Mouse (Mus musculus): ENCODE measurements around the gene Msx2. TPM values are rescaled to one million over a fixed set of nuclear protein-coding genes. Genes with fewer than 3 reads are reported as not detected.

Msx2 gene
- total and polyA plus RNA-seq, 2 experiments from 2014 or later, result 0.71 TPM

DNA sequence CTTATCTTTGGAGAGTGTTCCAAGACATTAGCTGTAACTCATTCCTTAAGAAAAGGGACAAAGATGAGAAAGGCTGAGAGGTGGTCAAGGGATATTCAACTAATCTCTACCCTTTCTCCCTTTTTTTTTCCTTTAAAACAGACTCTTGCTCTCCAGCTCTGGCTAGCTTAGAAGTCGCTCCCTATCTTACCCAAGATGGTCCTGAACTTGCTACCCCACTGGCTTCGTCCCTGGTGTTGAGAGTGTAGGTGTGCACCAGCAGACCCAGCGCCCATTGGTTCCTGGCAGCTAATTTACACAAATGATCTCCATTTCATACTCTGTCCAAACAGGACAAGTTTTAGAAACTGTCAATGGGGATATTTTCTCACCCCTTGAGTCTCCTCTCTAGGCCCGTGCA is 417 bp upstream of the Msx2 start:
- H3K36me3 ChIP-seq (ENCODE audit: insufficient read depth), result no peaks in the 10 kb centered on the region
- no peak overlapping the region for H3K27ac ChIP-seq (ENCODE audit: low read depth, low read length)
- DNase-seq (no peak), ATAC-seq (no peak)
- H3K27me3 ChIP-seq (ENCODE audit: insufficient read depth, low read length), result peaks cover 81% of the 10 kb centered on the region
- no peak overlapping the region for H3K9ac ChIP-seq
- H3K4me1 ChIP-seq (ENCODE audit: insufficient read depth), result no peaks in the 10 kb centered on the region
- no peak overlapping the region for H3K4me2 ChIP-seq (ENCODE audit: low read depth)
- 12% methylated on average over 4 of the region's 4 CpGs for WGBS
- no peak for TF ChIP-seq CTCF (IDR thresholded peaks at IDR 0.05; ENCODE audit: low read depth)
- no peaks in the 10 kb centered on the region for H3K9me3 ChIP-seq (ENCODE audit: low read length)
- no peak overlapping the region for H3K4me3 ChIP-seq (ENCODE audit: low read depth, low read length)

DNA sequence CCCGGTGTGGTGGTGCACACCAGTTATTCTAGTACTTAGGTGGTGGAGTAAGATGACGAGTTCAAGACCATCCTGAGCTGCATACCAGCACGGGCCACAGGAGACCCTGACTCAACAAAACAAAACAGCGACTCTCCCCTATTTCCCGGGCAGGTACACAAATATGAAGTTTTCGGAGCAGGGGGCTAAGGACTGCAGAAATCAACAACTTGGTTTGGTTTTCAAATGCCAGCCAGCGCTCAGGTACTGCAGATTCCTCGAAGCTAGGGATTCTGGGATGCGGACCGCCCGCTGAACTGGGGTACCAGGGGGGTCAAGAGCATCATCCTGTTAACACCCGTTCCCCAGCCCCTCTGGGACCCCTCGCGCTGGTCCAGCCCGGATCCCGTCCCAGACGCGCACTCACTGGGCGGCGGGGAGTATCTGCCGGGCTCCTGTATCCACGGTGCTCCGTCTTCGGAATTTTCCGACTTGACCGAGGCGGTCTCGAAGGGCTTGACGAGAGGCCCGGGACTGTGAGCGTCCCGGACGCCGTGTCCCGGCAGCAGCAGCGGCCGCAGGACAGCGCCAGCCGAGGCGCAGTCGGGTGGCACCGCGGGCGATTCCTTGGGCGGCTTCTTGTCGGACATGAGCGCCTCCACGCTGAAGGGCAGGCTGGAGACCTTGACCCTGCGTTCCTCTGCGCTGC is 804 bp downstream of the Msx2 start:
- peaks cover 83% of the 10 kb centered on the region for H3K27me3 ChIP-seq (ENCODE audit: insufficient read depth, low read length)
- H3K36me3 ChIP-seq (ENCODE audit: insufficient read depth), result no peaks in the 10 kb centered on the region
- no peaks in the 10 kb centered on the region for H3K9me3 ChIP-seq (ENCODE audit: low read length)
- TF ChIP-seq CTCF (IDR thresholded peaks at IDR 0.05; ENCODE audit: low read depth), result no peak
- no peaks in the 10 kb centered on the region for H3K4me1 ChIP-seq (ENCODE audit: insufficient read depth)
- 2% methylated on average over 50 of the region's 50 CpGs for WGBS
- no peak overlapping the region for H3K27ac ChIP-seq (ENCODE audit: low read depth, low read length)
- H3K4me3 ChIP-seq (ENCODE audit: low read depth, low read length), result peak overlapping the region; percentile 33
- ATAC-seq (no peak), DNase-seq (no peak)
- peak overlapping the region; percentile 51 for H3K4me2 ChIP-seq (ENCODE audit: low read depth)
- no peak overlapping the region for H3K9ac ChIP-seq

- H3K9ac ChIP-seq, result no peak overlapping the region
- 11% methylated on average over 6 of the region's 6 CpGs for WGBS
- no peak overlapping the region for H3K4me3 ChIP-seq (ENCODE audit: low read depth, low read length)
- H3K36me3 ChIP-seq (ENCODE audit: insufficient read depth), result no peaks in the 10 kb centered on the region
- no peaks in the 10 kb centered on the region for H3K9me3 ChIP-seq (ENCODE audit: low read length)
- H3K4me2 ChIP-seq (ENCODE audit: low read depth), result no peak overlapping the region
- TF ChIP-seq CTCF (IDR thresholded peaks at IDR 0.05; ENCODE audit: low read depth), result no peak
- no peak for ATAC-seq
- DNase-seq, result no peak
- no peaks in the 10 kb centered on the region for H3K4me1 ChIP-seq (ENCODE audit: insufficient read depth)
- no peak overlapping the region for H3K27ac ChIP-seq (ENCODE audit: low read depth, low read length)
- peaks cover 82% of the 10 kb centered on the region for H3K27me3 ChIP-seq (ENCODE audit: insufficient read depth, low read length)
These were observed 1.5 kb downstream of the Msx2 start for GRCm38 (mm10) chr13:53471411-53471810.

GRCm38 (mm10) chr13:53470437-53471151 is 2.3 kb downstream of the Msx2 start:
- no peak for ATAC-seq
- H3K4me3 ChIP-seq (ENCODE audit: low read depth, low read length), result no peak overlapping the region

DNA sequence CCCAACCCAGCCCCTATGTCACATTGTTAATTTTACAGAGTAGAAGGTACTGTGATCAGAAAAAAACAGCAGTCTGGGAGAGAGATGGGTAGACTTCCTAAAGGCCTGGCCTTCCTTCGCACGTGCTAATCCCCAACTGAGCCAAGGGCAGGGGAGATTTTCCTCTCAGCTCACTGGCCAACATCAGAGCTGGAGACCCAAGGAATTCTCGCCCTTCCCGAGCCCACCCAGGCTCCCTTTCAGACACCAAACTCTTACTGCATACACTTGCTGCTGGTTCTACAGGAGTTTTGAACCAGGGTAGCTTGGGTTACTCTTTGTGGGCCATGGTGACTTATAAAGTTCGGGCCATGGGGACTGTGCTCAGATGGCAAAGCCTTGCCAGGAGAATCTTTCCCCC is 3.1 kb downstream of the Msx2 start:
- Histone ChIP-seq H3K4me3 (ENCODE audit: low read depth, low read length) (no peak overlapping the region), H3K27me3 (ENCODE audit: insufficient read depth, low read length) (peaks cover 87% of the 10 kb centered on the region), H3K9ac (no peak overlapping the region), H3K36me3 (ENCODE audit: insufficient read depth) (no peaks in the 10 kb centered on the region), H3K4me2 (ENCODE audit: low read depth) (no peak overlapping the region), H3K27ac (ENCODE audit: low read depth, low read length) (no peak overlapping the region), H3K4me1 (ENCODE audit: insufficient read depth) (no peaks in the 10 kb centered on the region), H3K9me3 (ENCODE audit: low read length) (no peaks in the 10 kb centered on the region)
- DNase-seq, result no peak
- no peak for ATAC-seq
- TF ChIP-seq CTCF (IDR thresholded peaks at IDR 0.05; ENCODE audit: low read depth), result no peak
- 25% methylated on average over 5 of the region's 5 CpGs for WGBS

More at GRCm38 (mm10) chr13:53470437-53471151, 2.3 kb downstream of the Msx2 start:
- no peaks in the 10 kb centered on the region for H3K4me1 ChIP-seq (ENCODE audit: insufficient read depth)
- no peaks in the 10 kb centered on the region for H3K36me3 ChIP-seq (ENCODE audit: insufficient read depth)
- H3K27me3 ChIP-seq (ENCODE audit: insufficient read depth, low read length), result peaks cover 83% of the 10 kb centered on the region
- no peak for DNase-seq
- no peak overlapping the region for H3K4me2 ChIP-seq (ENCODE audit: low read depth)
- no peaks in the 10 kb centered on the region for H3K9me3 ChIP-seq (ENCODE audit: low read length)
- no peak overlapping the region for H3K9ac ChIP-seq
- WGBS, result 17% methylated on average over 9 of the region's 9 CpGs
- no peak overlapping the region for H3K27ac ChIP-seq (ENCODE audit: low read depth, low read length)
- no peak for TF ChIP-seq CTCF (IDR thresholded peaks at IDR 0.05; ENCODE audit: low read depth)

DNA sequence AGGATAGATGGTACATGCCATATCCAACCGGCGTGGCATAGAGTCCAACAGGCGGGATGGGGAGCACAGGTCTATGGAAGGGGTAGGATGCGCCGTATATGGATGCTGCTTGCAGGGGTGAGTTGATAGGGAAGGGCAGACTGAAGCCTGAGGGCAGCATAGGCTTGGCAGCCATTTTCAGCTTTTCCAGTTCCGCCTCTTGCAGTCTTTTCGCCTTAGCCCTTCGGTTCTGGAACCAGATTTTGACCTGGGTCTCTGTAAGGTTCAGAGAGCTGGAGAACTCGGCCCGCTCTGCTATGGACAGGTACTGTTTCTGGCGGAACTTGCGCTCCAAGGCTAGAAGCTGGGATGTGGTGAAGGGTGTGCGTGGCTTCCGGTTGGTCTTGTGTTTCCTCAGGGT is 4.7 kb downstream of the Msx2 start:
- ATAC-seq, result no peak

GRCm38 (mm10) chr13:53466189-53466866 is 6.5 kb downstream of the Msx2 start:
- H3K27me3 ChIP-seq (ENCODE audit: insufficient read depth, low read length), result peaks cover 94% of the 10 kb centered on the region
- H3K36me3 ChIP-seq (ENCODE audit: insufficient read depth), result no peaks in the 10 kb centered on the region
- no peak for TF ChIP-seq CTCF (IDR thresholded peaks at IDR 0.05; ENCODE audit: low read depth)
- H3K27ac ChIP-seq (ENCODE audit: low read depth, low read length), result no peak overlapping the region
- H3K9ac ChIP-seq, result no peak overlapping the region
- ATAC-seq, result no peak
- H3K4me3 ChIP-seq (ENCODE audit: low read depth, low read length), result no peak overlapping the region
- DNase-seq, result no peak
- H3K9me3 ChIP-seq (ENCODE audit: low read length), result no peaks in the 10 kb centered on the region
- no peak overlapping the region for H3K4me2 ChIP-seq (ENCODE audit: low read depth)
- WGBS, result 4% methylated on average over 18 of the region's 18 CpGs
- H3K4me1 ChIP-seq (ENCODE audit: insufficient read depth), result no peaks in the 10 kb centered on the region

More for the DNA sequence above, 4.7 kb downstream of the Msx2 start:
- no peak for DNase-seq
- Histone ChIP-seq H3K9me3 (ENCODE audit: low read length) (no peaks in the 10 kb centered on the region), H3K9ac (no peak overlapping the region), H3K4me1 (ENCODE audit: insufficient read depth) (no peaks in the 10 kb centered on the region), H3K27ac (ENCODE audit: low read depth, low read length) (no peak overlapping the region), H3K27me3 (ENCODE audit: insufficient read depth, low read length) (peaks cover 94% of the 10 kb centered on the region), H3K4me2 (ENCODE audit: low read depth) (no peak overlapping the region), H3K4me3 (ENCODE audit: low read depth, low read length) (no peak overlapping the region), H3K36me3 (ENCODE audit: insufficient read depth) (no peaks in the 10 kb centered on the region)
- TF ChIP-seq CTCF (IDR thresholded peaks at IDR 0.05; ENCODE audit: low read depth), result no peak
- 19% methylated on average over 14 of the region's 14 CpGs for WGBS

All from forebrain, postnatal 0 days (tissue).